Mouse (Mus musculus) hindbrain, embryonic 10.5 days (tissue): ENCODE data around the gene Gm47955. TPM values are rescaled to one million over a fixed set of nuclear protein-coding genes. Genes with fewer than 3 reads are reported as not detected.

Source experiments
- DNase-seq: peaks from one replicate; pipeline ENCODE4 v3.0.0-alpha.2; 2017; ENCODE audit warnings: low spot score
- H3K27ac ChIP-seq: fragments of 300-500 bp; sonication (generic); 2 replicates; pipeline ENCODE4 v1.5.1; 2016; ENCODE audit warnings: mild to moderate bottlenecking, moderate library complexity
- H3K27me3 ChIP-seq: fragments of 300-500 bp; sonication (generic); 2 replicates; pipeline ENCODE4 v1.6.1; 2016; ENCODE audit warnings: mild to moderate bottlenecking; ENCODE audit not compliant: poor library complexity, insufficient read depth, severe bottlenecking
- H3K36me3 ChIP-seq: fragments of 300-500 bp; sonication (generic); 2 replicates; pipeline ENCODE4 v1.6.1; 2016; ENCODE audit warnings: mild to moderate bottlenecking, moderate library complexity
- H3K4me1 ChIP-seq: fragments of 300-500 bp; sonication (generic); replicated peaks from 2 replicates; pipeline ENCODE4 v1.6.1; 2016; ENCODE audit warnings: mild to moderate bottlenecking
- H3K4me3 ChIP-seq: fragments of 300-500 bp; sonication (generic); 2 replicates; pipeline ENCODE4 v1.5.1; 2016; ENCODE audit warnings: mild to moderate bottlenecking, moderate library complexity
- H3K9me3 ChIP-seq: fragments of 300-500 bp; sonication (generic); 2 replicates; pipeline ENCODE4 v1.6.1; 2016; ENCODE audit warnings: mild to moderate bottlenecking, moderate library complexity
- WGBS: fragments of 180-500 bp; shearing (Covaris S2); methylation state at CpG from one replicate; pipeline ENCODE4 v1.1.7; 2016; 5-methylcytosine and 5-hydroxymethylcytosine counted together
- polyA plus RNA-seq: library from polyadenylated mRNA; unstranded; fragments of >200 nt; fragmentation: Nextera tagmentation; extraction: Ambion mirVana; gene quantifications from 2 replicates; pipeline ENCODE4 v1.2.1, GENCODE M21; 2016

Gm47955 gene
- polyA plus RNA-seq, 1 experiment from 2014 or later, result not detected

DNA sequence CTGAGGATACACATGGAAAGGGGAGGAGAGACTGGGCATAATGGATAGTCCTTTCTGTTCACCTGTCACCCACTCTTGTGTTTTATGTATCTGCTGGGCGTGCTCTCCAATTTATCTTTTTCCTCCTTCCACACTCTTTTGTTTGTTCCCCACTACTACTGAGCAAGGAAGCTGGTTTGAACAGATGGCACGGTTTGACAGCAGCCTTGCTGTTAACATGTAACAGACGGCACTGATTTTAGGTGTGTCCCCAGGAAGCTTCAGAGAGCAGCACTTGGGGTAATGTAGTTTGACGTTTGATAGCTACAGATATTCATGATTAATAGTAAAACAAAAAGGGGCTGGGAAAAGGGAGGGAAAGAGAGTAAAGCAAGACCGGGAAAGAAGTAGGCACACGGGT is 47.4 kb downstream of the Gm47955 start:
- Histone ChIP-seq H3K4me3 (no peak overlapping the region), H3K9me3 (no peaks in the 10 kb centered on the region), H3K4me1 (no peaks in the 10 kb centered on the region), H3K27me3 (no peaks in the 10 kb centered on the region), H3K27ac (no peak overlapping the region), H3K36me3 (no peaks in the 10 kb centered on the region)
- 80% methylated on average over 6 of the region's 6 CpGs for WGBS
- DNase-seq, result no peak

Other genes with a start within 250 kb of the Gm47955 start
- gene Mff, start 235.4 kb upstream of the Gm47955 start, polyA plus RNA-seq, result 203 and 222 TPM in 2 replicates
- gene Tm4sf20, start 191.8 kb upstream of the Gm47955 start, polyA plus RNA-seq, result 0.13 TPM in 1 of 2 replicates, not detected in the other
- gene Gm47791, start 189.0 kb upstream of the Gm47955 start, polyA plus RNA-seq, result not detected in 2 replicates
- gene Agfg1, start 120.8 kb upstream of the Gm47955 start, polyA plus RNA-seq, result 27.6 and 34.5 TPM in 2 replicates
- 0.41 TPM in 1 of 2 replicates, not detected in the other for gene A030005L19Rik, start 47.0 kb upstream of the Gm47955 start, polyA plus RNA-seq
- gene A030014E15Rik, start 35.4 kb upstream of the Gm47955 start, polyA plus RNA-seq, result not detected in 2 replicates
- gene Gm6217, start 28.9 kb upstream of the Gm47955 start, polyA plus RNA-seq, result not detected in 2 replicates
- gene A030003K21Rik, start 16.9 kb upstream of the Gm47955 start, polyA plus RNA-seq, result not detected in 2 replicates
- not detected in 2 replicates for gene Gm7544, start 4.3 kb upstream of the Gm47955 start, polyA plus RNA-seq
- not detected in 2 replicates for gene Gm47959, start 40.3 kb downstream of the Gm47955 start, polyA plus RNA-seq
- 0.47 and 0.67 TPM in 2 replicates for gene Slc19a3, start 78.2 kb downstream of the Gm47955 start, polyA plus RNA-seq
- not detected in 2 replicates for gene Krtap28-10, start 82.2 kb downstream of the Gm47955 start, polyA plus RNA-seq
- not detected in 2 replicates for gene Gm47969, start 84.6 kb downstream of the Gm47955 start, polyA plus RNA-seq
- gene A030005K14Rik, start 99.1 kb downstream of the Gm47955 start, polyA plus RNA-seq, result not detected in 2 replicates
- not detected in 2 replicates for gene Krtap28-13, start 100.6 kb downstream of the Gm47955 start, polyA plus RNA-seq
- 0.26 TPM in 1 of 2 replicates, not detected in the other for gene Ccl20, start 156.5 kb downstream of the Gm47955 start, polyA plus RNA-seq
- gene Daw1, start 199.5 kb downstream of the Gm47955 start, polyA plus RNA-seq, result 0.67 and 0.85 TPM in 2 replicates